Mouse (Mus musculus): ENCODE results near the gene Prdm15.

GRCm38 (mm10) chr16:97863932-97864467, 12.3 kb upstream of the Prdm15 start:
- TF ChIP-seq CTCF (IDR thresholded peaks at IDR 0.05; ENCODE audit: control insufficient read depth, insufficient read depth, low read length) (no peak), POLR2A (IDR thresholded peaks at IDR 0.05; ENCODE audit: borderline replicate concordance, control insufficient read depth, low read depth, low read length) (no peak)
